Mouse (Mus musculus): ENCODE measurements around the gene Wdr59. TPM values are rescaled to one million over a fixed set of nuclear protein-coding genes. Genes with fewer than 3 reads are reported as not detected.

The Wdr59 gene
- polyA plus RNA-seq, 1 experiment from 2014 or later = 4.1 TPM

GRCm38 (mm10) chr8:111422614-111423013 lies 99.3 kb downstream of the Wdr59 start:
- no peak overlapping the region for H3K27ac ChIP-seq
- H3K4me1 ChIP-seq (replicated peaks) = no peaks in the 10 kb centered on the region
- no peak for ATAC-seq
- no peak overlapping the region for H3K4me3 ChIP-seq (replicated peaks)
- no peak overlapping the region for H3K9ac ChIP-seq
- H3K27me3 ChIP-seq (replicated peaks) = no peaks in the 10 kb centered on the region
- H3K36me3 ChIP-seq = no peaks in the 10 kb centered on the region
- H3K4me2 ChIP-seq (replicated peaks) = no peak overlapping the region
- H3K9me3 ChIP-seq = no peaks in the 10 kb centered on the region
- WGBS = 69% methylated on average over 2 of the region's 2 CpGs

- Histone ChIP-seq H3K36me3 (no peaks in the 10 kb centered on the region), H3K4me3 (replicated peaks) (no peak overlapping the region), H3K27ac (no peak overlapping the region), H3K27me3 (replicated peaks) (no peaks in the 10 kb centered on the region), H3K9ac (no peak overlapping the region), H3K4me1 (replicated peaks) (no peaks in the 10 kb centered on the region), H3K4me2 (replicated peaks) (no peak overlapping the region), H3K9me3 (no peaks in the 10 kb centered on the region)
- WGBS = 77% methylated on average over 3 of the region's 3 CpGs
- no peak for ATAC-seq
Measured at GRCm38 (mm10) chr8:111419171-111419570, 102.7 kb downstream of the Wdr59 start.

- Histone ChIP-seq H3K4me1 (replicated peaks) (no peaks in the 10 kb centered on the region), H3K4me3 (replicated peaks) (no peak overlapping the region), H3K27ac (no peak overlapping the region), H3K9ac (no peak overlapping the region), H3K9me3 (no peaks in the 10 kb centered on the region), H3K36me3 (no peaks in the 10 kb centered on the region), H3K27me3 (replicated peaks) (no peaks in the 10 kb centered on the region), H3K4me2 (replicated peaks) (no peak overlapping the region)
- WGBS = 38% methylated on average over 9 of the region's 9 CpGs
- no peak for ATAC-seq
Measured at GRCm38 (mm10) chr8:111418601-111419000, 103.3 kb downstream of the Wdr59 start.

GRCm38 (mm10) chr8:111417222-111417621 lies 104.7 kb downstream of the Wdr59 start:
- Histone ChIP-seq H3K4me1 (replicated peaks) (no peaks in the 10 kb centered on the region), H3K9ac (no peak overlapping the region), H3K36me3 (no peaks in the 10 kb centered on the region), H3K27ac (no peak overlapping the region), H3K4me3 (replicated peaks) (no peak overlapping the region), H3K9me3 (no peaks in the 10 kb centered on the region), H3K4me2 (replicated peaks) (no peak overlapping the region), H3K27me3 (replicated peaks) (no peaks in the 10 kb centered on the region)
- no peak for ATAC-seq
- WGBS = 78% methylated on average over 10 of the region's 10 CpGs

GRCm38 (mm10) chr8:111403391-111403790 lies 118.5 kb downstream of the Wdr59 start:
- no peaks in the 10 kb centered on the region for H3K36me3 ChIP-seq
- H3K4me2 ChIP-seq (replicated peaks) = no peak overlapping the region
- no peak overlapping the region for H3K9ac ChIP-seq
- no peak overlapping the region for H3K4me3 ChIP-seq (replicated peaks)
- H3K9me3 ChIP-seq = no peaks in the 10 kb centered on the region
- H3K27me3 ChIP-seq (replicated peaks) = no peaks in the 10 kb centered on the region
- no peak for ATAC-seq
- H3K4me1 ChIP-seq (replicated peaks) = no peaks in the 10 kb centered on the region
- no peak overlapping the region for H3K27ac ChIP-seq
- 40% methylated on average over 4 of the region's 4 CpGs for WGBS

Other genes starting within 250 kb of the Wdr59 start
- 49.4 and 50.3 TPM in 2 replicates for gene Rfwd3, start 221.9 kb downstream of the Wdr59 start, polyA plus RNA-seq (2015; fragmentation: Nextera tagmentation; extraction: Ambion mirVana)
- 2.7 TPM in 2 replicates for gene Mlkl, start 183.9 kb downstream of the Wdr59 start, polyA plus RNA-seq (2015; fragmentation: Nextera tagmentation; extraction: Ambion mirVana)
- 0.88 and 1.2 TPM in 2 replicates for gene Fa2h, start 128.3 kb downstream of the Wdr59 start, polyA plus RNA-seq (2015; fragmentation: Nextera tagmentation; extraction: Ambion mirVana)
- 24.6 and 26.0 TPM in 2 replicates for gene Znrf1, start 14.0 kb upstream of the Wdr59 start, polyA plus RNA-seq (2015; fragmentation: Nextera tagmentation; extraction: Ambion mirVana)
- 1.6 and 1.8 TPM in 2 replicates for gene Ldhd, start 108.3 kb upstream of the Wdr59 start, polyA plus RNA-seq (2015; fragmentation: Nextera tagmentation; extraction: Ambion mirVana)
- 14.9 and 15.7 TPM in 2 replicates for gene Zfp1, start 121.3 kb upstream of the Wdr59 start, polyA plus RNA-seq (2015; fragmentation: Nextera tagmentation; extraction: Ambion mirVana)
- gene Ctrb1, start 168.9 kb upstream of the Wdr59 start, polyA plus RNA-seq (2015; fragmentation: Nextera tagmentation; extraction: Ambion mirVana) = 1,145 and 3,143 TPM in 2 replicates
- gene Bcar1, start 221.7 kb upstream of the Wdr59 start, polyA plus RNA-seq (2015; fragmentation: Nextera tagmentation; extraction: Ambion mirVana) = 40.8 and 44.2 TPM in 2 replicates